Mouse (Mus musculus) brown adipose tissue, adult 24 weeks (tissue): ENCODE results near the gene Tmem176b. TPM values are rescaled to one million over a fixed set of nuclear protein-coding genes. Genes with fewer than 3 reads are reported as not detected.

Source experiments
- H3K27ac ChIP-seq: fragments of 200-500 bp; replicated peaks from 2 replicates; pipeline ENCODE4 v1.5.1; 2012; ENCODE audit warnings: low read depth, mild to moderate bottlenecking, low read length
- H3K4me1 ChIP-seq: fragments of 200-500 bp; 2 replicates; pipeline ENCODE4 v1.6.1; 2012; ENCODE audit warnings: low read length, mixed read lengths; ENCODE audit not compliant: control insufficient read depth, insufficient read depth, insufficient read length
- H3K4me3 ChIP-seq: fragments of 200-500 bp; 2 replicates; pipeline ENCODE4 v1.5.1; 2012; ENCODE audit warnings: low read depth, mild to moderate bottlenecking, low read length, moderate library complexity; ENCODE audit not compliant: insufficient read depth
- polyA plus RNA-seq: library from polyadenylated mRNA; stranded (reverse); fragments of >200 nt; gene quantifications from 2 replicates; pipeline ENCODE4 v1.2.4, GENCODE M21; 2012; ENCODE audit not compliant: missing spikeins, insufficient read depth, insufficient read length

Tmem176b gene
- polyA plus RNA-seq, 1 experiment = 17.6 TPM

GRCm38 (mm10) chr6:48860130-48860815 is 19.0 kb upstream of the Tmem176b start:
- no peak overlapping the region for H3K4me3 ChIP-seq
- H3K4me1 ChIP-seq = no peaks in the 10 kb centered on the region
- H3K27ac ChIP-seq = no peak overlapping the region

- Histone ChIP-seq H3K4me1 (no peaks in the 10 kb centered on the region), H3K4me3 (no peak overlapping the region), H3K27ac (no peak overlapping the region)
Observed at GRCm38 (mm10) chr6:48857613-48858302, 16.5 kb upstream of the Tmem176b start.

GRCm38 (mm10) chr6:48854155-48854554 is 12.9 kb upstream of the Tmem176b start:
- Histone ChIP-seq H3K4me1 (no peaks in the 10 kb centered on the region), H3K27ac (no peak overlapping the region), H3K4me3 (no peak overlapping the region)

GRCm38 (mm10) chr6:48851820-48852491 is 10.7 kb upstream of the Tmem176b start:
- Histone ChIP-seq H3K27ac (peak overlapping the region; percentile 51), H3K4me3 (peak overlapping the region; percentile 45), H3K4me1 (no peaks in the 10 kb centered on the region)

GRCm38 (mm10) chr6:48845086-48845485 is 3.8 kb upstream of the Tmem176b start:
- Histone ChIP-seq H3K4me1 (no peaks in the 10 kb centered on the region), H3K4me3 (no peak overlapping the region), H3K27ac (no peak overlapping the region)

GRCm38 (mm10) chr6:48842111-48842842 is 981 bp upstream of the Tmem176b start:
- H3K4me3 ChIP-seq = peak overlapping the region; percentile 63
- no peak overlapping the region for H3K27ac ChIP-seq
- no peaks in the 10 kb centered on the region for H3K4me1 ChIP-seq

GRCm38 (mm10) chr6:48840371-48840969 is 826 bp downstream of the Tmem176b start, which contains the start of gene Tmem176a:
Gene Tmem176a (plus strand): TSS chr6:48840919.
- peak within 1 kb of the TSS; percentile 63 for H3K4me3 ChIP-seq
- peak within 1 kb of the TSS; percentile 58 for H3K27ac ChIP-seq
- no peaks in the 10 kb centered on the region for H3K4me1 ChIP-seq

- Histone ChIP-seq H3K27ac (no peak overlapping the region), H3K4me3 (no peak overlapping the region; the same call in 1 of the 2 replicates)
Observed at GRCm38 (mm10) chr6:48838321-48839080, 2.8 kb downstream of the Tmem176b start.

GRCm38 (mm10) chr6:48837516-48837915 is 3.8 kb downstream of the Tmem176b start:
- no peaks in the 10 kb centered on the region for H3K4me1 ChIP-seq
- no peak overlapping the region for H3K4me3 ChIP-seq
- no peak overlapping the region for H3K27ac ChIP-seq

More at GRCm38 (mm10) chr6:48838321-48839080, 2.8 kb downstream of the Tmem176b start:
- no peaks in the 10 kb centered on the region for H3K4me1 ChIP-seq

- H3K4me1 ChIP-seq = peaks cover 1% of the 10 kb centered on the region; the same call in 1 of the 2 replicates
- no peak overlapping the region for H3K27ac ChIP-seq
- H3K4me3 ChIP-seq = no peak overlapping the region
Observed at GRCm38 (mm10) chr6:48836146-48836545, 5.2 kb downstream of the Tmem176b start.

GRCm38 (mm10) chr6:48835241-48835640 is 6.1 kb downstream of the Tmem176b start:
- Histone ChIP-seq H3K27ac (no peak overlapping the region), H3K4me3 (no peak overlapping the region), H3K4me1 (peaks cover 4% of the 10 kb centered on the region; the same call in 1 of the 2 replicates)

- Histone ChIP-seq H3K4me1 (peaks cover 8% of the 10 kb centered on the region; the same call in 1 of the 2 replicates), H3K4me3 (no peak overlapping the region), H3K27ac (no peak overlapping the region)
Observed at GRCm38 (mm10) chr6:48833515-48833914, 7.8 kb downstream of the Tmem176b start.

GRCm38 (mm10) chr6:48832426-48832825 is 8.9 kb downstream of the Tmem176b start:
- H3K4me1 ChIP-seq = peaks cover 8% of the 10 kb centered on the region; the same call in 1 of the 2 replicates
- H3K4me3 ChIP-seq = no peak overlapping the region
- no peak overlapping the region for H3K27ac ChIP-seq

GRCm38 (mm10) chr6:48831141-48831540 is 10.2 kb downstream of the Tmem176b start:
- peaks cover 8% of the 10 kb centered on the region; the same call in 1 of the 2 replicates for H3K4me1 ChIP-seq
- H3K27ac ChIP-seq = no peak overlapping the region; the same call in 1 of the 2 replicates
- H3K4me3 ChIP-seq = no peak overlapping the region
